Mouse (Mus musculus) small intestine, adult 10 weeks (tissue): ENCODE results near the gene Parp4. TPM values are rescaled to one million over a fixed set of nuclear protein-coding genes. Genes with fewer than 3 reads are reported as not detected.

Experiments
- polyA plus RNA-seq: library from polyadenylated mRNA; stranded (reverse); fragments of 350-450 nt; fragmentation: Illumina TruSeq; extraction: RNeasy Lipid Tissue Mini Kit (QIAGEN cat#74804); gene quantifications from one replicate; pipeline ENCODE4 v1.2.3, GENCODE M21; 2014; ENCODE audit warnings: low replicate concordance

The Parp4 gene
- 59.7 TPM for polyA plus RNA-seq

GRCm38 (mm10) chr14:56575416-56575815 lies at the start of gene Parp4, which contains the start of gene Cenpj:
Parp4 (plus strand) TSS chr14:56575619.
Cenpj (minus strand) TSS chr14:56575425.

GRCm38 (mm10) chr14:56667969-56668802 lies 92.8 kb downstream of the Parp4 start, which contains the start of gene Mphosph8:
Mphosph8 (plus strand) TSS chr14:56668248.

Other genes with a start within 250 kb of the Parp4 start
- not detected for gene Atp12a, start 210.6 kb upstream of the Parp4 start, polyA plus RNA-seq
- gene Rnf17, start 173.0 kb upstream of the Parp4 start, polyA plus RNA-seq = 1.1 TPM
- gene Cenpj, start 194 bp upstream of the Parp4 start, polyA plus RNA-seq = 37.2 TPM
- gene Mphosph8, start 92.6 kb downstream of the Parp4 start, polyA plus RNA-seq = 43.3 TPM
- 27.3 TPM for gene Pspc1, start 202.7 kb downstream of the Parp4 start, polyA plus RNA-seq
- gene Zmym5, start 236.1 kb downstream of the Parp4 start, polyA plus RNA-seq = 142 TPM